Comparison of ENCODE assay signal across 11 mouse cellular contexts in genomic region chr16:24491486-24491758, GRCm38 (mm10).
DNase-seq lines count a peak whose midpoint lies in the region; ATAC-seq and TF ChIP-seq lines count a peak whose summit lies in the region.
"Had no signal": no experiment of that assay in that cellular context is flagged by ENCODE, and none has a peak within 500 bp of the region (broad histone marks: within the 10 kb centered on the region; RNA-seq: fewer than 3 reads in every experiment).

No protein-coding gene starts in this region.

- no peak overlapping the region for H3K4me2 ChIP-seq in intestine, embryonic 16.5 days (ENCODE audit: low read depth, low read length)
- H3K4me2 ChIP-seq in intestine, postnatal 0 days (replicated peaks; ENCODE audit: low read depth) = no peak overlapping the region
- H3K4me2 ChIP-seq in midbrain, embryonic 16.5 days (ENCODE audit: low read length) = no peak overlapping the region
- no peak overlapping the region for H3K4me2 ChIP-seq in midbrain, embryonic 14.5 days (ENCODE audit: low read length)
- H3K4me2 ChIP-seq in stomach, embryonic 16.5 days (ENCODE audit: low read depth, low read length) = peak overlapping the region; percentile 16; the same call in 1 of the 2 replicates
- H3K4me2 ChIP-seq: midbrain, embryonic 15.5 days had no signal

- 55% methylated on average over 2 of the region's 2 CpGs for WGBS in intestine, embryonic 16.5 days
- WGBS in intestine, postnatal 0 days = 56% methylated on average over 2 of the region's 2 CpGs
- WGBS in midbrain, embryonic 16.5 days = 79% methylated on average over 2 of the region's 2 CpGs
- 65% methylated on average over 2 of the region's 2 CpGs for WGBS in midbrain, embryonic 14.5 days
- WGBS in stomach, embryonic 16.5 days = 58% methylated on average over 2 of the region's 2 CpGs

- no peak overlapping the region for H3K9ac ChIP-seq in intestine, embryonic 16.5 days (ENCODE audit: low read depth, low read length)
- H3K9ac ChIP-seq in intestine, postnatal 0 days (ENCODE audit: low read depth, low read length) = no peak overlapping the region
- H3K9ac ChIP-seq in midbrain, embryonic 16.5 days (ENCODE audit: low read depth, low read length) = no peak overlapping the region
- H3K9ac ChIP-seq in midbrain, embryonic 14.5 days (replicated peaks; ENCODE audit: low read length) = no peak overlapping the region
- H3K9ac ChIP-seq in stomach, embryonic 16.5 days (ENCODE audit: low read length) = peak overlapping the region; percentile 28
- H3K9ac ChIP-seq: midbrain, embryonic 15.5 days had no signal

- H3K36me3 ChIP-seq in intestine, embryonic 16.5 days (ENCODE audit: control insufficient read depth, insufficient read depth, low read length) = no peaks in the 10 kb centered on the region
- H3K36me3 ChIP-seq in intestine, postnatal 0 days (ENCODE audit: control insufficient read depth, insufficient read depth) = no peaks in the 10 kb centered on the region
- H3K36me3 ChIP-seq in midbrain, embryonic 16.5 days (ENCODE audit: control insufficient read depth, insufficient read depth, low read length) = no peaks in the 10 kb centered on the region
- no peaks in the 10 kb centered on the region for H3K36me3 ChIP-seq in midbrain, embryonic 14.5 days (ENCODE audit: control insufficient read depth, insufficient read depth, low read length)
- H3K36me3 ChIP-seq in stomach, embryonic 16.5 days (ENCODE audit: control insufficient read depth, insufficient read depth, low read length) = no peaks in the 10 kb centered on the region
- H3K36me3 ChIP-seq: midbrain, embryonic 15.5 days had no signal

- no peaks in the 10 kb centered on the region for H3K9me3 ChIP-seq in intestine, embryonic 16.5 days (ENCODE audit: control insufficient read depth, low read length)
- no peaks in the 10 kb centered on the region for H3K9me3 ChIP-seq in intestine, postnatal 0 days (ENCODE audit: control insufficient read depth)
- H3K9me3 ChIP-seq in midbrain, embryonic 16.5 days (replicated peaks; ENCODE audit: control insufficient read depth, low read length, poor library complexity, severe bottlenecking) = no peaks in the 10 kb centered on the region
- H3K9me3 ChIP-seq in midbrain, embryonic 14.5 days (ENCODE audit: control insufficient read depth, low read length) = no peaks in the 10 kb centered on the region
- no peaks in the 10 kb centered on the region for H3K9me3 ChIP-seq in stomach, embryonic 16.5 days (replicated peaks; ENCODE audit: control insufficient read depth, low read length)
- H3K9me3 ChIP-seq: midbrain, embryonic 15.5 days had no signal

- H3K27ac ChIP-seq in intestine, embryonic 16.5 days (ENCODE audit: low read length) = 0 out of 2 replicates have a peak overlapping the region, but pooled peaks have one; percentile 38
- no peak overlapping the region for H3K27ac ChIP-seq in intestine, postnatal 0 days (ENCODE audit: low read depth, low read length)
- H3K27ac ChIP-seq in midbrain, embryonic 16.5 days (ENCODE audit: low read length) = peak overlapping the region; percentile 48; the same call in 1 of the 2 replicates
- no peak overlapping the region for H3K27ac ChIP-seq in midbrain, embryonic 14.5 days (replicated peaks; ENCODE audit: low read depth, low read length)
- H3K27ac ChIP-seq in stomach, embryonic 16.5 days (ENCODE audit: low read length) = peak overlapping the region; percentile 86

- intact Hi-C loops in heart, postnatal 25 days (cut with DNase I) = loop anchor here (5.0 kb wide), 3 partner anchors 209 to 571 kb away; partner anchors contain the start of genes Bcl6 and Gm37419

- DNase-seq in heart, adult 11 months = peak; percentile 79
- no peak for DNase-seq in heart, postnatal 25 days (ENCODE audit: low spot score)
- no peak for DNase-seq in midbrain, embryonic 14.5 days
- no peak for DNase-seq in cerebellum, postnatal 36 days
- DNase-seq: cerebellum, adult 9-11 months had no signal

- no peaks in the 10 kb centered on the region for H3K27me3 ChIP-seq in intestine, embryonic 16.5 days (replicated peaks; ENCODE audit: control insufficient read depth, insufficient read depth, low read length)
- H3K27me3 ChIP-seq in intestine, postnatal 0 days (replicated peaks; ENCODE audit: control insufficient read depth, insufficient read depth, low read length) = no peaks in the 10 kb centered on the region
- H3K27me3 ChIP-seq in midbrain, embryonic 16.5 days (ENCODE audit: control insufficient read depth, insufficient read depth, low read depth, low read length) = no peaks in the 10 kb centered on the region
- H3K27me3 ChIP-seq in midbrain, embryonic 14.5 days (ENCODE audit: control insufficient read depth, insufficient read depth, low read length) = no peaks in the 10 kb centered on the region
- no peaks in the 10 kb centered on the region for H3K27me3 ChIP-seq in stomach, embryonic 16.5 days (ENCODE audit: control insufficient read depth, insufficient read depth, low read length)
- H3K27me3 ChIP-seq: midbrain, embryonic 15.5 days had no signal

- no peak overlapping the region for H3K4me3 ChIP-seq in intestine, embryonic 16.5 days (ENCODE audit: low read length)
- no peak overlapping the region for H3K4me3 ChIP-seq in intestine, postnatal 0 days (ENCODE audit: low read depth, low read length)
- H3K4me3 ChIP-seq in midbrain, embryonic 16.5 days (ENCODE audit: low read depth, low read length) = no peak overlapping the region
- no peak overlapping the region for H3K4me3 ChIP-seq in midbrain, embryonic 14.5 days (replicated peaks; ENCODE audit: low read depth, low read length)
- H3K4me3 ChIP-seq in stomach, embryonic 16.5 days (replicated peaks; ENCODE audit: low read length) = no peak overlapping the region
- H3K4me3 ChIP-seq: erythroblast, embryonic 14.5 days; midbrain, embryonic 15.5 days had no signal

- peaks cover 35% of the 10 kb centered on the region for H3K4me1 ChIP-seq in intestine, embryonic 16.5 days (ENCODE audit: control insufficient read depth, insufficient read depth, low read length)
- H3K4me1 ChIP-seq in intestine, postnatal 0 days (replicated peaks; ENCODE audit: control insufficient read depth, insufficient read depth, low read length) = no peaks in the 10 kb centered on the region
- peaks cover 10% of the 10 kb centered on the region for H3K4me1 ChIP-seq in midbrain, embryonic 16.5 days (ENCODE audit: control insufficient read depth, insufficient read depth, low read length)
- H3K4me1 ChIP-seq in midbrain, embryonic 14.5 days (ENCODE audit: control insufficient read depth, insufficient read depth, low read length) = 0 out of 2 replicates have a peak, but pooled peaks cover 7% of the 10 kb centered on the region
- peaks cover 61% of the 10 kb centered on the region for H3K4me1 ChIP-seq in stomach, embryonic 16.5 days (ENCODE audit: control insufficient read depth, insufficient read depth, low read length)

- ATAC-seq in intestine, embryonic 16.5 days = no peak
- no peak for ATAC-seq in intestine, postnatal 0 days
- ATAC-seq in midbrain, embryonic 16.5 days = no peak
- no peak for ATAC-seq in midbrain, embryonic 14.5 days (ENCODE audit: low FRiP score, low TSS enrichment)
- no peak for ATAC-seq in stomach, embryonic 16.5 days (ENCODE audit: insufficient read depth, low FRiP score)

- no peak for TF ChIP-seq CTCF in intestine, postnatal 0 days (IDR thresholded peaks at IDR 0.05; ENCODE audit: low read depth)

Comparison
In these comparisons a context has a peak if more than half of its experiments do, and no peak if none do; other contexts are left out.
1. H3K27ac ChIP-seq: peak in intestine, embryonic 16.5 days (single experiment), midbrain, embryonic 16.5 days (single experiment) and stomach, embryonic 16.5 days (single experiment); none in intestine, postnatal 0 days (single experiment) and midbrain, embryonic 14.5 days (single experiment).